Comparison of ENCODE assay signal across 11 mouse cellular contexts in genomic region chr3:108081681-108082080, GRCm38 (mm10). TPM values are rescaled to one million over a fixed set of nuclear protein-coding genes. Genes with fewer than 3 reads are reported as not detected.
A peak's percentile ranks its signal among the peaks of the same experiment; 100 is the strongest.
DNase-seq lines count a peak whose midpoint lies in the region; ATAC-seq and TF ChIP-seq lines count a peak whose summit lies in the region.
"Had no signal": no experiment of that assay in that cellular context is flagged by ENCODE, and none has a peak within 500 bp of the region (broad histone marks: within the 10 kb centered on the region; RNA-seq: fewer than 3 reads in every experiment).

No protein-coding gene starts in this region.

- no peak overlapping the region for H3K4me3 ChIP-seq in forebrain, embryonic 13.5 days
- no peak overlapping the region for H3K4me3 ChIP-seq in forebrain, embryonic 11.5 days (ENCODE audit: low read depth, low read length)
- H3K4me3 ChIP-seq in left cerebral cortex, adult 2 months, result no peak overlapping the region
- H3K4me3 ChIP-seq in liver, embryonic 13.5 days (replicated peaks), result no peak overlapping the region
- H3K4me3 ChIP-seq in stomach, embryonic 15.5 days (replicated peaks), result no peak overlapping the region
- H3K4me3 ChIP-seq: myocyte had no signal

- H3K27ac ChIP-seq in forebrain, embryonic 13.5 days, result no peak overlapping the region
- no peak overlapping the region for H3K27ac ChIP-seq in forebrain, embryonic 11.5 days (ENCODE audit: low read depth, low read length)
- 0 out of 2 replicates have a peak overlapping the region, but pooled peaks have one; percentile 11 for H3K27ac ChIP-seq in left cerebral cortex, adult 2 months
- H3K27ac ChIP-seq in liver, embryonic 13.5 days, result peak overlapping the region; percentile 90
- peak overlapping the region; percentile 8 for H3K27ac ChIP-seq in stomach, embryonic 15.5 days

- H3K9me3 ChIP-seq in forebrain, embryonic 13.5 days (replicated peaks), result no peaks in the 10 kb centered on the region
- H3K9me3 ChIP-seq in forebrain, embryonic 11.5 days (ENCODE audit: control insufficient read depth, low read length), result no peaks in the 10 kb centered on the region
- H3K9me3 ChIP-seq in liver, embryonic 13.5 days (replicated peaks), result no peaks in the 10 kb centered on the region
- H3K9me3 ChIP-seq in stomach, embryonic 15.5 days, result no peaks in the 10 kb centered on the region

- no peak for ATAC-seq in forebrain, embryonic 13.5 days
- no peak for ATAC-seq in forebrain, embryonic 11.5 days (replicated peaks; ENCODE audit: low FRiP score)
- no peak for ATAC-seq in liver, embryonic 13.5 days (ENCODE audit: low read depth)
- no peak for ATAC-seq in stomach, embryonic 15.5 days (ENCODE audit: insufficient read depth, low FRiP score, low read depth)

- peaks cover 43% of the 10 kb centered on the region for H3K36me3 ChIP-seq in forebrain, embryonic 13.5 days (ENCODE audit: poor library complexity, severe bottlenecking)
- peaks cover 4% of the 10 kb centered on the region; the same call in 1 of the 2 replicates for H3K36me3 ChIP-seq in forebrain, embryonic 11.5 days (ENCODE audit: control insufficient read depth, insufficient read depth, low read length)
- H3K36me3 ChIP-seq in liver, embryonic 13.5 days, result peaks cover 62% of the 10 kb centered on the region
- peaks cover 30% of the 10 kb centered on the region for H3K36me3 ChIP-seq in stomach, embryonic 15.5 days

- DNase-seq in forebrain, embryonic 11.5 days (ENCODE audit: low spot score), result no peak
- no peak for DNase-seq in left cerebral cortex, adult 2 months (ENCODE audit: extremely low spot score in 1 of 2, low spot score in 2 of 2)
- no peak for DNase-seq in left cerebral cortex, postnatal 4 days
- no peak for DNase-seq in liver, embryonic 13.5 days
- DNase-seq in right cerebral cortex, adult 2 months (ENCODE audit: low spot score in 2 of 2), result no peak
- no peak for DNase-seq in left cerebral cortex, postnatal 25 days (ENCODE audit: low spot score in 2 of 2)
- DNase-seq: cerebellum, adult 11-12 months had no signal

- 40% methylated on average over 4 of the region's 4 CpGs for WGBS in forebrain, embryonic 13.5 days
- 62% methylated on average over 4 of the region's 4 CpGs for WGBS in forebrain, embryonic 11.5 days
- 72% methylated on average over 4 of the region's 4 CpGs for WGBS in liver, embryonic 13.5 days (ENCODE audit: insufficient replicate concordance)
- 59% methylated on average over 4 of the region's 4 CpGs for WGBS in stomach, embryonic 15.5 days

- TF ChIP-seq CTCF in left cerebral cortex, adult 2 months (IDR thresholded peaks at IDR 0.05), result no peak

- peak overlapping the region; percentile 27; the same call in 1 of the 2 replicates for H3K4me2 ChIP-seq in forebrain, embryonic 13.5 days
- H3K4me2 ChIP-seq in forebrain, embryonic 11.5 days (ENCODE audit: low read depth, low read length, severe bottlenecking), result no peak overlapping the region
- peak overlapping the region; percentile 99; the same call in 1 of the 2 replicates for H3K4me2 ChIP-seq in liver, embryonic 13.5 days
- H3K4me2 ChIP-seq in stomach, embryonic 15.5 days, result 0 out of 2 replicates have a peak overlapping the region, but pooled peaks have one; percentile 4

- intact Hi-C loops in left cerebral cortex, adult 2 months (cut with DNase I), result no loop called here
- intact Hi-C loops in left cerebral cortex, postnatal 4 days (cut with DNase I), result no loop called here
- intact Hi-C loops in left cerebral cortex, postnatal 25 days (cut with DNase I), result no loop called here

- no peak overlapping the region for H3K9ac ChIP-seq in forebrain, embryonic 13.5 days
- H3K9ac ChIP-seq in forebrain, embryonic 11.5 days (ENCODE audit: low read length), result no peak overlapping the region
- peak overlapping the region; percentile 96 for H3K9ac ChIP-seq in liver, embryonic 13.5 days
- no peak overlapping the region for H3K9ac ChIP-seq in stomach, embryonic 15.5 days

- H3K27me3 ChIP-seq in forebrain, embryonic 13.5 days, result no peaks in the 10 kb centered on the region
- H3K27me3 ChIP-seq in forebrain, embryonic 11.5 days (ENCODE audit: control insufficient read depth, insufficient read depth, low read length), result no peaks in the 10 kb centered on the region
- H3K27me3 ChIP-seq in liver, embryonic 13.5 days, result no peaks in the 10 kb centered on the region
- H3K27me3 ChIP-seq in stomach, embryonic 15.5 days (replicated peaks), result no peaks in the 10 kb centered on the region

- H3K4me1 ChIP-seq in forebrain, embryonic 13.5 days, result peaks cover 50% of the 10 kb centered on the region
- H3K4me1 ChIP-seq in forebrain, embryonic 11.5 days (replicated peaks; ENCODE audit: control insufficient read depth, insufficient read depth, low read length), result peaks cover 13% of the 10 kb centered on the region
- H3K4me1 ChIP-seq in liver, embryonic 13.5 days (replicated peaks), result peaks cover 57% of the 10 kb centered on the region
- H3K4me1 ChIP-seq in stomach, embryonic 15.5 days, result peaks cover 33% of the 10 kb centered on the region

RNA-seq across cellular contexts. Expression of gene Ampd2, which starts 4.8 kb away (rescaled TPM):
- 38.6 and 45.3 TPM in 2 replicates for polyA plus RNA-seq in forebrain, embryonic 13.5 days (2015; fragmentation: Nextera tagmentation; extraction: Ambion mirVana)
- polyA plus RNA-seq in forebrain, embryonic 11.5 days (2014; fragmentation: Nextera tagmentation; extraction: Ambion mirVana), result 45.1 and 45.7 TPM in 2 replicates
- 10 to 100 TPM; 58.8 to 61.4 TPM for total RNA-seq in left cerebral cortex, adult 2 months (2021)
- 10 to 100 TPM; 65.3 to 75.4 TPM for total RNA-seq in left cerebral cortex, postnatal 4 days (2021)
- 46.0 and 48.2 TPM in 2 replicates for polyA plus RNA-seq in liver, embryonic 13.5 days (2015; fragmentation: Nextera tagmentation; extraction: Ambion mirVana)
- polyA plus RNA-seq in stomach, embryonic 15.5 days (2015; fragmentation: Nextera tagmentation; extraction: Ambion mirVana), result 49.0 and 56.1 TPM in 2 replicates
- total RNA-seq in left cerebral cortex, postnatal 25 days (2021), result 10 to 100 TPM; 48.1 to 50.3 TPM

RNA-seq across cellular contexts. Expression of gene Gnat2, which starts 10.9 kb away (rescaled TPM):
- polyA plus RNA-seq in forebrain, embryonic 13.5 days (2015; fragmentation: Nextera tagmentation; extraction: Ambion mirVana), result 0.44 and 0.57 TPM in 2 replicates
- polyA plus RNA-seq in forebrain, embryonic 11.5 days (2014; fragmentation: Nextera tagmentation; extraction: Ambion mirVana), result 0.33 and 0.99 TPM in 2 replicates
- not detected for total RNA-seq in left cerebral cortex, adult 2 months (2021)
- total RNA-seq in left cerebral cortex, postnatal 4 days (2021), result under 1 TPM in 1 of 2 experiments, not detected in 1; 0.44 TPM
- 2.6 and 3.1 TPM in 2 replicates for polyA plus RNA-seq in liver, embryonic 13.5 days (2015; fragmentation: Nextera tagmentation; extraction: Ambion mirVana)
- polyA plus RNA-seq in stomach, embryonic 15.5 days (2015; fragmentation: Nextera tagmentation; extraction: Ambion mirVana), result 1.8 and 2.5 TPM in 2 replicates
- not detected for total RNA-seq in left cerebral cortex, postnatal 25 days (2021)
- total RNA-seq: left cerebral cortex, postnatal 10 days had no signal

RNA-seq across cellular contexts. Expression of gene Gstm4, which starts 37.0 kb away (rescaled TPM):
- 10.8 and 11.4 TPM in 2 replicates for polyA plus RNA-seq in forebrain, embryonic 13.5 days (2015; fragmentation: Nextera tagmentation; extraction: Ambion mirVana)
- polyA plus RNA-seq in forebrain, embryonic 11.5 days (2014; fragmentation: Nextera tagmentation; extraction: Ambion mirVana), result 11.8 and 14.3 TPM in 2 replicates
- 1 to 10 TPM; 7.8 to 8.0 TPM for total RNA-seq in left cerebral cortex, adult 2 months (2021)
- total RNA-seq in left cerebral cortex, postnatal 4 days (2021), result 10 to 100 TPM; 10.3 to 10.9 TPM
- polyA plus RNA-seq in liver, embryonic 13.5 days (2015; fragmentation: Nextera tagmentation; extraction: Ambion mirVana), result 17.9 and 19.6 TPM in 2 replicates
- polyA plus RNA-seq in stomach, embryonic 15.5 days (2015; fragmentation: Nextera tagmentation; extraction: Ambion mirVana), result 23.0 and 28.8 TPM in 2 replicates
- 10 to 100 TPM in 1 of 2 experiments, 1 to 10 TPM in 1; 9.1 to 10.7 TPM for total RNA-seq in left cerebral cortex, postnatal 25 days (2021)

Comparison
In these comparisons a context has a peak if more than half of its experiments do, and no peak if none do; other contexts are left out.
1. H3K27ac ChIP-seq: peak in left cerebral cortex, adult 2 months (single experiment), liver, embryonic 13.5 days (single experiment) and stomach, embryonic 15.5 days (single experiment); none in forebrain, embryonic 13.5 days (single experiment) and forebrain, embryonic 11.5 days (single experiment).